Mouse (Mus musculus) stomach, embryonic 14.5 days (tissue): Measurements from ENCODE around the gene Trim61. TPM values are rescaled to one million over a fixed set of nuclear protein-coding genes. Genes with fewer than 3 reads are reported as not detected.

ENCODE experiments used
- ATAC-seq: fragments of 200-750 bp; cut with Nextera tagmentation; 2 replicates; pipeline ENCODE4 v1.8.0; 2017; ENCODE audit warnings: low read depth, moderate TSS enrichment; ENCODE audit not compliant: insufficient number of reproducible peaks, insufficient read depth, low FRiP score
- H3K27ac ChIP-seq: fragments of 300-500 bp; sonication (generic); 2 replicates; pipeline ENCODE4 v1.5.1; 2014; ENCODE audit warnings: mild to moderate bottlenecking, low read length, moderate library complexity, mixed read lengths
- H3K27me3 ChIP-seq: fragments of 300-500 bp; sonication (generic); 2 replicates; pipeline ENCODE4 v1.6.1; 2014; ENCODE audit warnings: low read length, control low read depth, mixed read lengths; ENCODE audit not compliant: control insufficient read depth, insufficient read depth
- H3K36me3 ChIP-seq: fragments of 300-500 bp; sonication (generic); 2 replicates; pipeline ENCODE4 v1.6.1; 2014; ENCODE audit warnings: mild to moderate bottlenecking, control low read depth, low read length, moderate library complexity, mixed read lengths; ENCODE audit not compliant: control insufficient read depth, insufficient read depth
- H3K4me1 ChIP-seq: fragments of 300-500 bp; sonication (generic); 2 replicates; pipeline ENCODE4 v1.6.1; 2014; ENCODE audit warnings: low read length, control low read depth, mixed read lengths; ENCODE audit not compliant: control insufficient read depth, insufficient read depth
- H3K4me2 ChIP-seq: fragments of 300-500 bp; sonication (generic); replicated peaks from 2 replicates; pipeline ENCODE4 v1.6.1; 2014; ENCODE audit warnings: low read depth, low read length, control low read depth
- H3K4me3 ChIP-seq: fragments of 300-500 bp; sonication (generic); 2 replicates; pipeline ENCODE4 v1.5.1; 2014; ENCODE audit warnings: low read depth, low read length, control low read depth
- H3K9ac ChIP-seq: fragments of 300-500 bp; sonication (generic); replicated peaks from 2 replicates; pipeline ENCODE4 v1.6.1; 2014; ENCODE audit warnings: low read depth, mild to moderate bottlenecking, control low read depth, low read length, moderate library complexity, mixed read lengths
- H3K9me3 ChIP-seq: fragments of 300-500 bp; sonication (generic); 2 replicates; pipeline ENCODE4 v1.6.1; 2016; ENCODE audit warnings: low read depth, low read length, control low read depth; ENCODE audit not compliant: control insufficient read depth
- WGBS: fragments of 180-500 bp; shearing (Covaris S2); extraction: QIAGEN DNeasy Blood & Tissue Kit; methylation state at CpG from one replicate; pipeline ENCODE4 v1.1.7; 2014; 5-methylcytosine and 5-hydroxymethylcytosine counted together
- polyA plus RNA-seq: library from polyadenylated mRNA; unstranded; fragments of >200 nt; fragmentation: Nextera tagmentation; extraction: Ambion mirVana; gene quantifications from 2 replicates; pipeline ENCODE4 v1.2.1, GENCODE M21; 2014

The Trim61 gene
- polyA plus RNA-seq, 1 experiment from 2014 or later: not detected

DNA sequence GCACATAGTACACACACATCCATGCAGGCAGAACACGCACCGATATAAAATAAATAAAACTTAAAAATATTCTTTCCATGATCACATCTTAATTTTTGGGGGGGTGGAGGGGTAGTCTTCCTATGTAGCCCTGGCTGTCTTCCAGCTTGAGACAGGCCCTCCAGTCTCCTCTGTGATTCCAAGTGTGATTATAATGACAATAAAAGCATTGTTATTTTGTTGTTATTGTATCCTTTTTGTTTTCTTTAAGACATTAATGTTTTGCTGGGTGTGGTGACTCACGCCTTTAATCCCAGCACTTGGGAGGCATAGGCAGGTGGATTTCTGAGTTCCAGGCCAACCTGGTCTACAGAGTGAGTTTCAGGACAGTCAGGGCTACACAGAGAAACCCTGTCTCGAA is 29.5 kb upstream of the Trim61 start:
- Histone ChIP-seq H3K27ac (no peak overlapping the region), H3K4me1 (no peaks in the 10 kb centered on the region), H3K9ac (no peak overlapping the region), H3K4me3 (no peak overlapping the region), H3K9me3 (no peaks in the 10 kb centered on the region), H3K36me3 (no peaks in the 10 kb centered on the region), H3K27me3 (no peaks in the 10 kb centered on the region), H3K4me2 (no peak overlapping the region)
- ATAC-seq: no peak
- WGBS: 88% methylated on average over 4 of the region's 4 CpGs

DNA sequence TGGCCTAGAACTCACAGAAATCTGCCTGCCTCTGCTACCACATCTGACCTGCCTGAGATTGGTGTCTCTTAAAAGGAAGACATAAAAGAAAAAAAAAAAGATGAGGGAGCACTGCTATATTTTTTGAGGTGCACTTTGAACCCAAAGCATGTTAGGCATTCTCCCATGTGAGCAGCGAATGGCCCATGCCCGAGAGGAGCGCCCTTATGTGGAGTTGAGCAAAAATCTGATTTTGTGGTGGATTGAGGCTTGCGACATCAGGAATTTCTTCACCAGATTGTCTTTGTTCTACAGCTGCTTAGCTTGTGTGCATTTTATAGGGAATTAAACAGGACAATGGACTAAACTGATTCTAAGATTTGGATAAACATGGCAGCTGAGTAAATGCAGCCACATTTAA is 28.9 kb upstream of the Trim61 start:
- no peaks in the 10 kb centered on the region for H3K4me1 ChIP-seq
- H3K4me2 ChIP-seq: no peak overlapping the region
- no peak overlapping the region for H3K27ac ChIP-seq
- H3K27me3 ChIP-seq: no peaks in the 10 kb centered on the region
- no peak for ATAC-seq
- 89% methylated on average over 4 of the region's 4 CpGs for WGBS
- no peaks in the 10 kb centered on the region for H3K9me3 ChIP-seq
- H3K9ac ChIP-seq: no peak overlapping the region
- no peak overlapping the region for H3K4me3 ChIP-seq
- H3K36me3 ChIP-seq: no peaks in the 10 kb centered on the region

DNA sequence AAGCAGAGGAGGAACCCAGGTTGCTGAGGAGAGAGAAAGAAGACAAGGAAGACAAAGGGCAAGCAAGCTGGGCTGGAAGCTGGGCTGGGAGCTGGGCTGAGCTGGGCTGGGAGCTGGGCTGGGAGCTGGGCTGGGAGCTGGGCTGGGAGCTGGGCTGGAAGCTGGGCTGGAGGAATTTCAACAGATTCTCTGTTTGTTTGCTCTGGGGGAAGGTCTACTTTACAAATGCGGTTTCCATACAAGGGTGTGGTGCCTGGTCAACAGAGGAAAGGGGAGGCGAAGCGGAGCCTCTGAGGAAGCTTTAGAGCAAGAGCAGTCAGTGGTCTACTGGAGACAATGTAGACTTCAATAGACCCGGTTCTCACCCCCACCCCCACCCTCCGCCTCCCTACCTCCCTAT is 28.2 kb upstream of the Trim61 start:
- Histone ChIP-seq H3K4me2 (no peak overlapping the region), H3K27ac (peak overlapping the region; percentile 45; the same call in 1 of the 2 replicates), H3K9me3 (no peaks in the 10 kb centered on the region), H3K9ac (no peak overlapping the region), H3K27me3 (no peaks in the 10 kb centered on the region), H3K4me1 (no peaks in the 10 kb centered on the region), H3K36me3 (no peaks in the 10 kb centered on the region), H3K4me3 (no peak overlapping the region)
- peak; percentile 87 for ATAC-seq
- WGBS: 42% methylated on average over 5 of the region's 5 CpGs

DNA sequence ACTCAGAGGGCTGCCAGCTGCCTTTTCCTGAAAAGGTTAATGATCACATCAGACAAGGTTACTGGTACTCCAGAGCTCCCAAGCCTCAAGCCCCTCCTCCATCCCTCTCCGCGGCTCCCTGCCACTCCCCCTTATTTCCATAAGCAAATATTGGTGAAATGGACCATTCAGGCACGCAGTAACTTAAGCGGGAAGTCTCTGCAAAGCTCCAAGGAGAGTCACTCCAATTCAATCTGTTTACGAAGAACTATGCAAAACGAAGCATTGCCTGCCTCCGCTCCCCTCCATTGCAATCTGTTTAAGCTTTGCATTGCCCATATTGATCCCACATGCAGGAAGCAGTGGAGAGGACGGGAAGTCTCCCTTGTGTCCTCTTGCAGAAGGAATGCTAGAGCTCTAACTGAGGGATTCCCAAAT is 18.8 kb upstream of the Trim61 start, which contains the start of gene Apela:
Gene Apela, minus strand, starts transcription at position 220 of the 417 bp plus-strand sequence.
- Histone ChIP-seq H3K4me1 (peaks cover 16% of the 10 kb centered on the region), H3K9ac (no peak within 1 kb of the TSS), H3K27me3 (no peaks in the 10 kb centered on the region), H3K4me3 (peak within 1 kb of the TSS; percentile 16), H3K27ac (no peak within 1 kb of the TSS), H3K36me3 (no peaks in the 10 kb centered on the region), H3K9me3 (no peaks in the 10 kb centered on the region), H3K4me2 (peak within 1 kb of the TSS; percentile 47)
- peak; percentile 87 for ATAC-seq
- WGBS: 0% methylated on average over 8 of the region's 8 CpGs

DNA sequence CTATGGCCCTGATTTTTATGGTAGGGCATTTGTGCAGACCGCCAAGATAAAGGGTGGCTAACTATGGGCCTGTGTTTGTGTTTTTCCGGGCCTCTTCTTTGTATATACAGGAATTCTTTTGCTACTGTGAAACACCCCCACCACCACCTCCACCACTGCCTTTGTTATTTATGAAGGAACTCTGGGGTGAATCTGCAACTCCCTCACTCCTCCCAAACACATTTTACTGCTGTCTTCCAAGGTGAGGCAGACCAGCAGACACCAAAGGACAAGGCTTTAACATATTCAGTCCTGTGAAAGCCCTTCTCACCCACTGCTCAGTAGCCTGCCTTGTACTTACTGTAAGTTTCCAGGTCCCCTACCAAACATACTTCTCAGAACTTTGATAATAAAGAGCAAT is 15.8 kb upstream of the Trim61 start:
- Histone ChIP-seq H3K27ac (no peak overlapping the region; the same call in 1 of the 2 replicates), H3K4me3 (no peak overlapping the region), H3K4me1 (peaks cover 16% of the 10 kb centered on the region), H3K4me2 (no peak overlapping the region), H3K9me3 (no peaks in the 10 kb centered on the region), H3K36me3 (no peaks in the 10 kb centered on the region), H3K9ac (no peak overlapping the region), H3K27me3 (no peaks in the 10 kb centered on the region)
- 26% methylated on average over 2 of the region's 2 CpGs for WGBS
- ATAC-seq: no peak

DNA sequence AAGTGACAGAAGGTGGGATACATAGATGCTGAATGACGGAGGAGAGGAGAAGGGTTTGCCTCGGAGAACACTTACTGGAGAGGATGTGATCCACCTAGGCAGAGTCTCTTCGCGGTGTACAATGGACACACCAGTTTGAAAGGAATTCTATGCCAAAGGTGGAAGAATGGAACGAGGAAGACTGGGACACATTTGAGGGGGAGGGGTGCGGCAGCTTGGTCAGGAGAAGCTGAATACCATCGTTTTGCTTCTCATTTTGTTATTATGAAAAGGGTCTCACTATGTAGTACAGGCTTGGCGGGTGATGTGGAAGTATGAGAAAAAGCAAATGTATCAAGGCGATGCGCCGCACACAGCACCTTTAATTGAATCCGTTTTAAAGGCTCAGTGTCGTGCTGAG is 14.7 kb upstream of the Trim61 start:
- ATAC-seq: no peak
- H3K36me3 ChIP-seq: no peaks in the 10 kb centered on the region
- no peak overlapping the region for H3K4me3 ChIP-seq
- H3K27ac ChIP-seq: no peak overlapping the region
- 63% methylated on average over 13 of the region's 13 CpGs for WGBS
- H3K27me3 ChIP-seq: no peaks in the 10 kb centered on the region
- no peak overlapping the region for H3K9ac ChIP-seq
- H3K4me2 ChIP-seq: no peak overlapping the region
- H3K9me3 ChIP-seq: no peaks in the 10 kb centered on the region
- peaks cover 16% of the 10 kb centered on the region for H3K4me1 ChIP-seq

DNA sequence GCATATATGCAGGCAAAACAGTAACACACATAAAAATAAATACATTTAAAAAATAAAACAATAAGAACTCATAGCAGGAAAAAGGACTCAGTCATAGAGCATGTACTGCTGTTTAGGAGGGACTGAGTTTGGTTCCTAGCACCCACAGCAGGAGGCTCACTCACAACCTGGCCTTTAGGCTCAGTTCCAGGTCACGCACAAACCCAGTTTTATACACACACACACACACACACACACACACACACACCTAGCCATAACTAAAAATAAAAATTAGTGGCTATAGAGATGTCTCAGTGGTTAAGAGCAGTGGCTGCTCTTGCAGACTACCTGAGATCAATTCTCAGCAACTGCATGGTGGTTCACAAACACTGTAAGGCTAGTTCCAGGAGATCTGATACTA is 13.8 kb upstream of the Trim61 start:
- ATAC-seq: no peak
- Histone ChIP-seq H3K36me3 (no peaks in the 10 kb centered on the region), H3K27ac (no peak overlapping the region), H3K9ac (no peak overlapping the region), H3K4me3 (no peak overlapping the region), H3K27me3 (no peaks in the 10 kb centered on the region), H3K9me3 (no peaks in the 10 kb centered on the region), H3K4me2 (no peak overlapping the region), H3K4me1 (peaks cover 11% of the 10 kb centered on the region; the same call in 1 of the 2 replicates)
- WGBS: 100% methylated on average over 1 of the region's 1 CpGs

DNA sequence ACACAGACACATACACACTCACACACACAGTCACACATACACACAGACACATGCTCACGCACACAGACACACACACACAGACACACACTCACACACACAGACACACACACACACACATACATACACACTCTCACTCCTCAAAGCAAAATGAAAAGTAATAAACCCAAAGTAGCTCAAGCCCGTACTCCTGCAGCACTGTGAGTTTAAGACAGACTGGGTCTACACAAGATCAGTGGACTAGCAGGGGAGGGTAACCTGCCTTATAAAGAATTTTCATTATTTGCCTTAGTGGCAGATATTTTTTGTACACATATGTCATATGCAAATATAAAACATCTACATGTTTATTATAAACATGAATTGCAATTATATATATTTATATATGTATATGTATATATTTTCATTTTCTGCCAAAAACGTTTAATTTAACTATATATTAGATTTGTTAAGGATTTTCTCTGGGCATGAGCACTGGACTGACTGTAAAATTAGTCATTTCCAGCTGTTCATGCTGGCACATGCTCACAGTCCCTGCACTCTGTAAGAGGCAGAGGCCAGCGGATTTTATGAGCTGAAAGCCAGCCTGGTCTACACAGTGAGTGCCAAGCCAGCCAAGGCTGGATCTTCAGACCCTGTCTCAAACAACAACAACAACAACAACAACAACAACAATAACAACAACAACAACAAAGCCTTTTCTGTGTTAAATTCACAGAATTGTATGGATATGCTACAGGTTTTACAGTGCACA is 12.6 kb upstream of the Trim61 start:
- Histone ChIP-seq H3K4me1 (peaks cover 11% of the 10 kb centered on the region; the same call in 1 of the 2 replicates), H3K27me3 (no peaks in the 10 kb centered on the region), H3K36me3 (no peaks in the 10 kb centered on the region), H3K9me3 (no peaks in the 10 kb centered on the region), H3K4me2 (no peak overlapping the region), H3K9ac (no peak overlapping the region), H3K4me3 (no peak overlapping the region), H3K27ac (no peak overlapping the region)
- 68% methylated on average over 4 of the region's 4 CpGs for WGBS
- no peak for ATAC-seq

DNA sequence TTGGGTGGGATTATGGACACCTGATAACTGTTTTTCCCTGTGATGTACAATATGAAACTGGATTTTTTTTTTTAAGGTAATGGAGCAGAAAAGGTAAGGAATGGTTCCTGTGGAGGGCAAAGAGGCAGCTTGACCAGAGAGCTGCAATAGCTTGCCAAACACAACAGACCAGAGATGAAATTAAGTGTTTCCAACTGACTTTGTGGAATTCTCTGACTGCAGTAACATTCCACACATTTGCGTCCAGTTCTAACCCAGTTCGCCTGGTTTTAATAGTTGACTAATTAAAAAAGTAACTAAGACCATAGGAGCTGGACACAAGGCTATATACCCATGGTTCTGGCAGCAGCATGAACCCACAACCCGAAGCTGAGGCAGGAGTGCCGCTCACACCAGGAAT is 11.5 kb upstream of the Trim61 start:
- Histone ChIP-seq H3K9ac (no peak overlapping the region), H3K27me3 (no peaks in the 10 kb centered on the region), H3K4me1 (peaks cover 11% of the 10 kb centered on the region; the same call in 1 of the 2 replicates), H3K36me3 (no peaks in the 10 kb centered on the region), H3K27ac (no peak overlapping the region), H3K4me3 (no peak overlapping the region), H3K4me2 (no peak overlapping the region), H3K9me3 (no peaks in the 10 kb centered on the region)
- no peak for ATAC-seq
- WGBS: 81% methylated on average over 4 of the region's 4 CpGs
